Mouse (Mus musculus) small intestine, adult 2 months (tissue): Measurements from ENCODE around the gene Tspan12. TPM values are rescaled to one million over a fixed set of nuclear protein-coding genes. Genes with fewer than 3 reads are reported as not detected.

Experiments
- H3K27ac ChIP-seq: fragments of 200-500 bp; 2 replicates; pipeline ENCODE4 v1.5.1; 2012; ENCODE audit warnings: low read depth, low read length, control low read depth, inconsistent platforms; ENCODE audit not compliant: insufficient read depth
- H3K27me3 ChIP-seq: fragments of 200-500 bp; 2 replicates; pipeline ENCODE4 v1.6.1; 2012; ENCODE audit warnings: mild to moderate bottlenecking, moderate library complexity, low read length, inconsistent platforms; ENCODE audit not compliant: control insufficient read depth, insufficient read depth
- H3K36me3 ChIP-seq: fragments of 200-500 bp; 2 replicates; pipeline ENCODE4 v1.6.1; 2012; ENCODE audit warnings: mild to moderate bottlenecking, low read length, control low read depth, inconsistent platforms; ENCODE audit not compliant: control insufficient read depth, insufficient read depth
- H3K4me1 ChIP-seq: fragments of 200-500 bp; 2 replicates; pipeline ENCODE4 v1.6.1; 2012; ENCODE audit warnings: low read length, inconsistent platforms, mixed read lengths; ENCODE audit not compliant: control insufficient read depth, insufficient read depth, insufficient read length
- H3K4me3 ChIP-seq: fragments of 200-500 bp; 2 replicates; pipeline ENCODE4 v1.5.1; 2012; ENCODE audit warnings: low read depth, mild to moderate bottlenecking, control low read depth, inconsistent platforms, low read length, moderate library complexity
- CTCF ChIP-seq: fragments of 200-500 bp; IDR thresholded peaks from 2 replicates; pipeline ENCODE4 v1.5.1; 2012; ENCODE audit warnings: low read depth, mild to moderate bottlenecking, control low read depth, inconsistent platforms, low read length, moderate library complexity, mixed read lengths; ENCODE audit not compliant: insufficient replicate concordance, insufficient read length; ENCODE audit errors: extremely low read depth
- POLR2A ChIP-seq: fragments of 200-500 bp; IDR thresholded peaks from 2 replicates; pipeline ENCODE4 v1.6.1; 2012; ENCODE audit warnings: low read depth, mild to moderate bottlenecking, control low read depth, inconsistent platforms, low read length, moderate library complexity
- WGBS: fragments of 180-500 bp; shearing (Covaris S2); methylation state at CpG from one replicate; pipeline ENCODE4 v1.1.7; 2018; 5-methylcytosine and 5-hydroxymethylcytosine counted together
- polyA plus RNA-seq: library from polyadenylated mRNA; depleted of rRNA; stranded (reverse); fragments of >200 nt; gene quantifications from 2 replicates; pipeline ENCODE4 v1.2.3, GENCODE M21; 2012; rRNA removed

Gene Tspan12
- polyA plus RNA-seq, 1 experiment = 1.3 TPM

- TF ChIP-seq POLR2A (no peak), CTCF (no peak)
- H3K27me3 ChIP-seq = no peaks in the 10 kb centered on the region
- no peaks in the 10 kb centered on the region for H3K36me3 ChIP-seq
- H3K4me3 ChIP-seq = no peak overlapping the region
- no peaks in the 10 kb centered on the region for H3K4me1 ChIP-seq
- H3K27ac ChIP-seq = no peak overlapping the region
- 74% methylated on average over 10 of the region's 10 CpGs for WGBS
Observed at GRCm38 (mm10) chr6:21722238-21722637, 130.1 kb downstream of the Tspan12 start.

Other genes with a start within 250 kb of the Tspan12 start
- 1.5 and 3.0 TPM in 2 replicates for gene Ing3, start 97.1 kb upstream of the Tspan12 start, polyA plus RNA-seq
- 3.5 and 4.6 TPM in 2 replicates for gene Cped1, start 133.4 kb upstream of the Tspan12 start, polyA plus RNA-seq